Mouse (Mus musculus) midbrain, embryonic 10.5 days (tissue): ENCODE measurements around the gene Ric8a. TPM values are rescaled to one million over a fixed set of nuclear protein-coding genes. Genes with fewer than 3 reads are reported as not detected.

Source experiments
- DNase-seq: peaks from one replicate; pipeline ENCODE4 v3.0.0-alpha.2; 2017; ENCODE audit warnings: low spot score
- H3K27ac ChIP-seq: fragments of 300-500 bp; sonication (generic); replicated peaks from 2 replicates; pipeline ENCODE4 v1.5.1; 2016; ENCODE audit warnings: mild to moderate bottlenecking
- H3K27me3 ChIP-seq: fragments of 300-500 bp; sonication (generic); 2 replicates; pipeline ENCODE4 v1.6.1; 2016; ENCODE audit warnings: low read depth, mild to moderate bottlenecking; ENCODE audit not compliant: poor library complexity, severe bottlenecking
- H3K36me3 ChIP-seq: fragments of 300-500 bp; sonication (generic); 2 replicates; pipeline ENCODE4 v1.6.1; 2016; ENCODE audit warnings: mild to moderate bottlenecking, moderate library complexity
- H3K4me1 ChIP-seq: fragments of 300-500 bp; sonication (generic); 2 replicates; pipeline ENCODE4 v1.6.1; 2016
- H3K4me3 ChIP-seq: fragments of 300-500 bp; sonication (generic); 2 replicates; pipeline ENCODE4 v1.5.1; 2016; ENCODE audit warnings: mild to moderate bottlenecking, moderate library complexity
- H3K9me3 ChIP-seq: fragments of 300-500 bp; sonication (generic); replicated peaks from 2 replicates; pipeline ENCODE4 v1.6.1; 2016; ENCODE audit warnings: mild to moderate bottlenecking
- WGBS: fragments of 180-500 bp; shearing (Covaris S2); methylation state at CpG from one replicate; pipeline ENCODE4 v1.1.7; 2016; 5-methylcytosine and 5-hydroxymethylcytosine counted together
- polyA plus RNA-seq: library from polyadenylated mRNA; unstranded; fragments of >200 nt; fragmentation: Nextera tagmentation; extraction: Ambion mirVana; gene quantifications from 2 replicates; pipeline ENCODE4 v1.2.1, GENCODE M21; 2016

Gene Ric8a
- polyA plus RNA-seq, 1 experiment from 2014 or later = 54.3 TPM

DNA sequence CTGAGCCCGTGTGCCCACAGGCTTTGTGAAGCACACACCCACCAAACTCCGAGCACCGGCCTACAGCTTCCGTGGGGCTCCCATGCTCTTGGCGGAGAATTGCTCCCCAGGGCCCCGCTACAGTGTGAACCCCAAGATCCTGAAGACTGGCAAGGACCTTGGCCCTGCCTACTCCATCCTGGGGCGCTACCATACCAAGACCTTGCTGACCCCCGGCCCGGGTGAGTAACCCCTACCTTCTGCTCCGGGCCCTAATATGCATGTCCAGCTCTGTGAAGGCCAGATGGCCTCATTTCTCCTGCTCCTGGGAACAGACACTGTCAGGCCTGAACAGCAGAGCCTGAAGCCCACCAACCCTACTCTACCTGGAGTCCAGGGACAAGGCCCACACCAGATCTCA, 8.2 kb upstream of the Ric8a start:
- H3K27me3 ChIP-seq = peaks cover 9% of the 10 kb centered on the region; the same call in 1 of the 2 replicates
- H3K9me3 ChIP-seq = no peaks in the 10 kb centered on the region
- DNase-seq = no peak
- H3K4me1 ChIP-seq = peaks cover 3% of the 10 kb centered on the region; the same call in 1 of the 2 replicates
- H3K4me3 ChIP-seq = no peak overlapping the region
- H3K27ac ChIP-seq = no peak overlapping the region
- H3K36me3 ChIP-seq = peaks cover 24% of the 10 kb centered on the region
- WGBS = 90% methylated on average over 10 of the region's 10 CpGs

DNA sequence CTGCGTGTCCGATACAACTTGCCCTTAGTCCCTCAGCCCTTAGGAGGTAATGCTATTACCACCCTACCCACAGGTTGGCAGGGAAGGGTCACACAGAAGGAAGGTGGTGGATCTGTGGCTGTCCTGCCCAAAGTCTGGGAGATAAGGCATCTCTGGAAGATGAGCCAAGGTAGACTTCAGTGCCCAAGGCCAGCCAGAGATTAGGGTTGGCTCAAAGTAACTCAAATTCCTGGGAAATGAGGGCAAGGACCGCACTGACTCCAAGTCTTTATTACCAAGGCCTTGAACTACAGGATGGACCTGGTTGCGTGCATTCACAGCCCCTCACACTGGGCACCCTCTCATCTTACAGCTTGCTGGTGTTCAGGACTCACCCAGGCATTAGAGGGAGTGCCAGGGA, 4.8 kb upstream of the Ric8a start:
- H3K4me1 ChIP-seq = peaks cover 15% of the 10 kb centered on the region
- no peaks in the 10 kb centered on the region for H3K9me3 ChIP-seq
- no peaks in the 10 kb centered on the region for H3K27me3 ChIP-seq
- no peak overlapping the region for H3K4me3 ChIP-seq
- H3K27ac ChIP-seq = no peak overlapping the region
- WGBS = 98% methylated on average over 4 of the region's 4 CpGs
- DNase-seq = no peak
- H3K36me3 ChIP-seq = peaks cover 38% of the 10 kb centered on the region

DNA sequence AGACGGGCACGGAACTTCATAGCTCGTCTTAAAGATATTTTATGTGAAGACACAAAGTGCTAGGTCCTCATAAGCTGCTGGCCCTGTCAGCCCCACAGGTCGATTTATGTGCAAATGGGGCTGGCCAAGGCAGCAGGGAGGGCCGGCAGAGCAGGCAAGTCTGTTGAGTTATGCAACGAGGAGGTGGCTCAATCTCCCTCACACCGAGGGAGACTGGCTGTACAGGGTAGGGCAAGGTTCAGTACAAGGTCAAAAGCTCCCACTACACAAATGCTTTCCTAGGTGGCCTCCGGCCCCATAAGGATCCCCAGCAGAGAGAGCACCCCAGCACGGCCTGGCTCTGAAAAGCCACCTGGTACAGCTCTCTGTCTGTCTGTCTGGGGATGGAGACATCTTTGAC, 3.4 kb upstream of the Ric8a start:
- 86% methylated on average over 9 of the region's 9 CpGs for WGBS
- Histone ChIP-seq H3K27me3 (no peaks in the 10 kb centered on the region), H3K9me3 (no peaks in the 10 kb centered on the region), H3K4me1 (peaks cover 27% of the 10 kb centered on the region), H3K36me3 (peaks cover 40% of the 10 kb centered on the region), H3K27ac (no peak overlapping the region), H3K4me3 (no peak overlapping the region)
- DNase-seq = no peak

DNA sequence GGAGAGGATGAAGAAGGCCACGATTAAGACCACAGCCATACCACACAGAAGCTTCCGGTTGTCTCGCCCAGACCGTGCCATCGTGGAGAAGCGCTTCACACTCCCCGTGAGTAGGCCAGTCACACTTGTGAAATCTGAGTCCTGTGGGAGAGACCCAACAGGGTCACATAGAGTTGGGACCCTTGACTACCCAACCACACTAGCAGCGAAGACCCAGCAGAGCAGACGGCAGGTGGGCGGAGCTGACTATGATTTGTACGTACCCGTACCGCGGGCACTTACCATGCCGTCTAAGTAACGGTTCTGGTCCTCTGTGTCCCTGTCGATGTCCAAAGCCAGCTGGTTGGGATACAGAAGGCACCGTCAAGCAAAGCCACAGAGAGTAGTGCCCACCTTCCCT, 2.3 kb upstream of the Ric8a start:
- Histone ChIP-seq H3K27ac (no peak overlapping the region), H3K4me1 (peaks cover 35% of the 10 kb centered on the region), H3K4me3 (no peak overlapping the region; the same call in 1 of the 2 replicates), H3K36me3 (peaks cover 51% of the 10 kb centered on the region), H3K9me3 (no peaks in the 10 kb centered on the region), H3K27me3 (no peaks in the 10 kb centered on the region)
- no peak for DNase-seq
- WGBS = 95% methylated on average over 18 of the region's 18 CpGs

DNA sequence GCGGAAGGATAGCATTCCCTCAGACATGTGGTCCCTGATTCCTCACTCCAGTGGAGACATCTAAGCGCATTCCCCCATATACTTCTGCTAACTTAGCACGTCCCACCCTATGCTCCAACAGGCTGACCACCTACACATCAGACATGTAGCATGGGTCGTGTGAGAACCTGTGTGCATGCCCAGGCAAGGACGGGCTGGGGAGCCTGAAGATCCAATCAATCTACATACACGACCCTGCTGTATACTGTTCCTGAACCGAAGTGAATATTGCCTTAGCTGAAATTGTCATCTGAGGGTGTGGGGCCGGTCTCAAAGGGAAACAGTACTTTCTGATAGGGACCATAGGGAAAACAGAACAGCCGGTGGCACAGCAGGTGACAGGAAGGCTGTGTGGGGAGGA, 1.6 kb upstream of the Ric8a start:
- Histone ChIP-seq H3K36me3 (peaks cover 58% of the 10 kb centered on the region), H3K9me3 (no peaks in the 10 kb centered on the region), H3K4me3 (peak overlapping the region; percentile 90), H3K27me3 (no peaks in the 10 kb centered on the region), H3K4me1 (peaks cover 37% of the 10 kb centered on the region), H3K27ac (peak overlapping the region; percentile 90; the same call in 1 of the 2 replicates)
- no peak for DNase-seq
- WGBS = 80% methylated on average over 9 of the region's 9 CpGs

DNA sequence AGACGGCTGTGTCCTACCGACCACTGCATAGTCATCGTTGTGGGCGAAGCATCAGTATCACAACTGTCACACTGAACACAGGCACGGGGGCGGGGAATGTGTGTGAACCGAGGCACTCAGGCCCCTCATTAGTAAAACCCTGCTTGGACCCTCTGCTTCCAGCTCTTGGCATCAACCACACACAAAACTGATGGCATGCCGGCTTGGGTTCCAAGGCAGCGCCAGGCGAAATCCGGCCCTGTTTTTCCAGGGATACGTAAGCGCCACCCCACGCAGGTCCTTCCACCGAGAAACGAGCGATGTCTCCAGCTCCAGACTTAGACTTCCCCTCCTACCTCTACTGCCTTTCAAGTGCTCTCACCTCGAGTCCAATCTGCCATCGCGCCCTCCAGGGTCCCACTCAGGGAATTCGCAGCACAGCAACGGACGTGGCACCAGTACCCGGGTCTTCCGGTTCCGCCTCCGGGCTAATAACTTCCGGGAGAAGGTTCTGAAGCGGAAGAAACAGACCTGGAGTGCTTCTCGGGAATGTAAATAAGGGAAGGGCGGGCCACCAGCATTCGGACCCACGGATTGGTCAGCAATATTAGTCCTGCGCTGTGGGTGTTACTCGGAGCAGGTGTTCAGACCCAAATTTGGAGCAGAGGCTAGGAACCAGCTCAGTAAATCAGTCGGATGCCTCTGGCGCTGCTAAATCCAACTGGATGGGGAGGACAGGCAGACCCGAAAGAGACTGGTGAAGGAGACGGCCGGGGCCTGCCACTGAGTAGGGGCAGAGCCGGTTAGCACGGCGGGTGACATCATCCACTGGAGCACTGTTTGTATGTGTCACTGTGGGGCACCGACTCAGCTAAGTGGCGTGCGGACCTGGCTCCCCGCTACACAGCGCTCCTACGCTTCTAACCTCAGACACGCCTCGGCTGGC, 635 bp upstream of the Ric8a start, which contains the start of gene Gm45785:
Gm45785 (minus strand) TSS at position 472 of the 925 bp plus-strand sequence.
- Histone ChIP-seq H3K27ac (peak within 1 kb of the TSS; percentile 90), H3K27me3 (no peaks in the 10 kb centered on the region), H3K4me3 (peak within 1 kb of the TSS; percentile 90), H3K36me3 (peaks cover 68% of the 10 kb centered on the region), H3K9me3 (no peaks in the 10 kb centered on the region), H3K4me1 (peaks cover 37% of the 10 kb centered on the region)
- WGBS = 1% methylated on average over 51 of the region's 51 CpGs
- DNase-seq = peak; percentile 91

DNA sequence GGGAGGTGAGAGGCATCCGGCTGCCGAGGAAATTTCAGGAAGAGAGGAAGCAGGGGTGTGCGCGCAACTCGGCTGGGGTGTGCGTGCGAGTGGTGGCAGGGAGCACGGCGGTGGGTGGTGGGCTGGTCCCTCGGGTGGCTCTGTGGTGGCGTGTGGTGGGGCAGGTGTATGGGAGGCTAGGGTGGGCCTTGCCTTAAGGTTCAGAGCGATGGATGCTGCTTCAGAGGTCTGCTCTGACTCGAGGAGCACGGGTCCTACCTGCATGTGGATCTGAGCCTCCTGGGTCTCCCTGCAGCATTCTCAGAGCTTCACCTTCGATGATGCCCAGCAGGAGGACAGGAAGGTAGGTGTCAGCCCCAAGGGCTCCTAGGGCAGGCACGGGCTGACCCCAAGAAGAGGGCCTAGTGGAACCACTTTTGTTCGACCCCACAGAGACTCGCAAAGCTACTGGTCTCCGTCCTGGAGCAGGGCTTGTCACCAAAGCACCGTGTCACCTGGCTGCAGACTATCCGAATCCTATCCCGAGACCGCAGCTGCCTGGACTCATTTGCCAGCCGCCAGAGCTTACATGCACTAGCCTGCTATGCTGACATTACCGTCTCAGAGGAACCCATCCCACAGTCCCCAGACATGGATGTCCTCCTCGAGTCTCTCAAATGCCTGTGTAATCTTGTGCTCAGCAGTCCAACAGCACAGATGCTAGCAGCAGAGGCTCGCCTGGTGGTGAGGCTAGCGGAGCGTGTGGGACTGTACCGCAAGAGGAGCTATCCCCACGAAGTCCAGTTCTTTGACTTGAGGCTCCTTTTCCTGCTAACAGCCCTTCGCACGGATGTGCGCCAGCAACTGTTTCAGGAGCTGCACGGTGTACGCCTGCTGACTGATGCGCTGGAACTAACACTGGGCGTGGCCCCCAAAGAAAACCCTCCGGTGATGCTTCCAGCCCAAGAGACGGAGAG, 1.1 kb downstream of the Ric8a start, which contains the start of gene Bet1l:
Bet1l (minus strand) TSS at position 28 of the 956 bp plus-strand sequence.
- H3K36me3 ChIP-seq = peaks cover 69% of the 10 kb centered on the region
- H3K27ac ChIP-seq = peak within 1 kb of the TSS; percentile 90
- H3K4me1 ChIP-seq = peaks cover 37% of the 10 kb centered on the region
- 43% methylated on average over 40 of the region's 40 CpGs for WGBS
- H3K4me3 ChIP-seq = peak within 1 kb of the TSS; percentile 90
- no peaks in the 10 kb centered on the region for H3K27me3 ChIP-seq
- no peak for DNase-seq
- H3K9me3 ChIP-seq = no peaks in the 10 kb centered on the region

DNA sequence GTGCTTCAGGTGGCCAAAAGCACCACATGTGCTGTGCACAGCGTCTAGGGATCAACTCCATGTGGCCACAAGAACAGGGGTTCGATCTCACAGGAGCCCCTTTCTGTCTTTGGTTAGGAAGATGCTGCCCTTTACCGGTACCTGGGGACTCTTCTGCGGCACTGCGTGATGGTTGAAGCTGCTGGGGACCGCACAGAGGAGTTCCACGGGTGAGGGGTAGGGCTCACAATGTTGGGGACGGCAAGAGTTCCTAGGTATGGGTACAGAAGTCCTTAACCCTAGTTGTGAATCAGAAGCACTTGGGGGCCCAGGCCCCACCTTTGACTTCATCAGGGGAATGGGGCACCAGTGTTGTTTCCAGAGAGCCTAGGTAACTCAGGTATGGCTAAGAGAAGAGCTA, 2.0 kb downstream of the Ric8a start:
- Histone ChIP-seq H3K36me3 (peaks cover 69% of the 10 kb centered on the region), H3K9me3 (no peaks in the 10 kb centered on the region), H3K27ac (peak overlapping the region; percentile 90; the same call in 1 of the 2 replicates), H3K4me3 (peak overlapping the region; percentile 90), H3K27me3 (no peaks in the 10 kb centered on the region), H3K4me1 (peaks cover 37% of the 10 kb centered on the region)
- DNase-seq = no peak
- WGBS = 94% methylated on average over 8 of the region's 8 CpGs

DNA sequence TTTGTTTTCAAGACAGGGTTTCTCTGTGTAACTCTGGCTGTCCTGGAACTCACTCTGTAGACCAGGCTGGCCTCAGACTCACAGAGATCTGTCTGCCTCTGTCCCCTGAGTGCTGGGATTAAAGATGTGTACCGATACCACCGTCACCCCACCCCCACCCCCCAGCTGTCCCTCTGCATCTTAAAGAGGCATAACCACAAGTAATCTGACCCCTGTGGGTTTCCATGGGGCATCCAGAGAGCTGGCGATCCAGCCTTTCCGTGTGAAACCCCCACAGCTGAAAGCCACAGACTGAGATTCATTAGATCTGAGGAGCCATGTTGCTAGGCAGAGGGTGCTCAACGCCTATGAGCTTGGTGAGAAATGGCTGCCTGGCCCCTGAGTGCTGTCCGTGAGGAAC, 3.2 kb downstream of the Ric8a start:
- no peaks in the 10 kb centered on the region for H3K27me3 ChIP-seq
- H3K27ac ChIP-seq = no peak overlapping the region
- peaks cover 69% of the 10 kb centered on the region for H3K36me3 ChIP-seq
- H3K9me3 ChIP-seq = no peaks in the 10 kb centered on the region
- no peak for DNase-seq
- WGBS = 89% methylated on average over 6 of the region's 6 CpGs
- H3K4me1 ChIP-seq = peaks cover 32% of the 10 kb centered on the region
- H3K4me3 ChIP-seq = no peak overlapping the region

DNA sequence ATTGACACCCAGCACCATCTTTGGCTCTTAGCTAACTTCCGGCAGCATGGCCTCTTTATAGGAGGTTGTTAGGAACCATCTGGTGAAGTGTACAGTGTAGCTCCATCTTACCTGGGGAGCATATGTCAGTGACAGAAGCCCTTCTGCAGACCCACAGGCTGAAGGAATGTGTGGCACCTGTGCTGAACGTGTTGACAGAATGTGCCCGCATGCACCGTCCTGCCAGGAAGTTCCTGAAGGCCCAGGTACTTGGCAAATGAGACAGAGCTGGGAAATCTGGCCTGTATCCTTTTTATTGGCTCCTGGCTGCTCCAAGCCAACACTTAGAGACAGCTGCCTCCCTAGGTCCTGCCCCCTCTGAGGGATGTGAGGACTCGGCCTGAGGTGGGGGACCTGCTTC, 4.0 kb downstream of the Ric8a start:
- Histone ChIP-seq H3K9me3 (no peaks in the 10 kb centered on the region), H3K36me3 (peaks cover 73% of the 10 kb centered on the region), H3K27ac (no peak overlapping the region), H3K4me3 (no peak overlapping the region), H3K4me1 (peaks cover 24% of the 10 kb centered on the region), H3K27me3 (no peaks in the 10 kb centered on the region)
- no peak for DNase-seq
- 95% methylated on average over 5 of the region's 5 CpGs for WGBS

DNA sequence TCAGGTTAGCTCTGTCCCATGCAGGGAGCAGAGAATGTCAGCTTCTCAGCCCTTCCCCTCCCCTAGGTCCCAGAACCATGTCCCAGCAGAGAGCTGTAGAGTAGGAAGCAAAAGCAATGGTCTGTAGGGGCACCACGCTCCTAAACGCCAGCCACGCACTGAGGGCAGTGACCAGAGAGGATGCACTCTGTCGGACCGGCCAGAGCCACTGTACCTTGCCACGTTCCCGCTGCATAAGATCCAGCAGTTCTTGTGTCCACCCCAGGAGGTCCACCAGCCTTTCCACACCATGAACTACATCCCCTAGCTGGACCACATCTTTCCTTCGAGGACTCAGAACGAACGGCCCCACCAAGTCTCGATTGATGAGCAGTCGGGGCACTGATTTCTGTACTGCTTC, 8.0 kb downstream of the Ric8a start:
- Histone ChIP-seq H3K27ac (no peak overlapping the region), H3K36me3 (peaks cover 84% of the 10 kb centered on the region), H3K9me3 (no peaks in the 10 kb centered on the region), H3K27me3 (no peaks in the 10 kb centered on the region), H3K4me1 (no peaks in the 10 kb centered on the region), H3K4me3 (no peak overlapping the region)
- no peak for DNase-seq
- WGBS = 92% methylated on average over 12 of the region's 12 CpGs

DNA sequence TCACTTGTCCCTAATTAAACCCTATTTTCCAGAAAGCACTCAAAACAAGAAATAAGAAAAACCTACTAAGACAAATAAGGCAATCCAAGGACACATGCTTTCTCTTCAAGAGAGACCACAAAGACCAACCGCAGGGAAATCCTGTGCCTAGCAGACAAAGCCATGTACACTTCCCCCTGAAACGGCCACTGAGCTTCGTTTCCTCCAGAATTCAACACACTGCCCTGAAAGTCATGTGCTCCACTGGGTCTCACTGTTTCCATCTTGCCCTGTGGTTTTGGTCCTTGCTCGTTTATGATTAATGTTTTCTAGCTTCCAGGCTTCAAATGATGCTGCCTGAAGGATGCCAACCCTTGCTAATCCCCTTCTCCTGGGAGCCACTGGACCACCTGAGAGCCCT, 17.5 kb downstream of the Ric8a start:
- Histone ChIP-seq H3K27me3 (no peaks in the 10 kb centered on the region), H3K4me3 (no peak overlapping the region), H3K36me3 (peaks cover 42% of the 10 kb centered on the region), H3K27ac (no peak overlapping the region), H3K9me3 (no peaks in the 10 kb centered on the region), H3K4me1 (no peaks in the 10 kb centered on the region)
- WGBS = 93% methylated on average over 4 of the region's 4 CpGs
- DNase-seq = no peak
